Mouse (Mus musculus): ENCODE results near the gene Tmcc2. TPM values are rescaled to one million over a fixed set of nuclear protein-coding genes. Genes with fewer than 3 reads are reported as not detected.

The Tmcc2 gene
- polyA plus RNA-seq, 1 experiment, result 7.9 TPM

GRCm38 (mm10) chr1:132315889-132316624, 75.0 kb downstream of the Tmcc2 start, which contains the start of gene Nuak2:
Nuak2 (plus strand) TSS chr1:132316126.
- DNase-seq (ENCODE audit: low spot score), result peak; percentile 69

- no peak for DNase-seq (ENCODE audit: low spot score)
Observed at GRCm38 (mm10) chr1:132312703-132313102, 78.4 kb downstream of the Tmcc2 start.

GRCm38 (mm10) chr1:132312043-132312442, 79.0 kb downstream of the Tmcc2 start:
- DNase-seq (ENCODE audit: low spot score), result no peak

GRCm38 (mm10) chr1:132311174-132311859, 79.8 kb downstream of the Tmcc2 start:
- DNase-seq (ENCODE audit: low spot score), result no peak

- DNase-seq (ENCODE audit: low spot score), result no peak
Observed at GRCm38 (mm10) chr1:132310754-132311153, 80.3 kb downstream of the Tmcc2 start.

- no peak for DNase-seq (ENCODE audit: low spot score)
Observed at GRCm38 (mm10) chr1:132308674-132309073, 82.4 kb downstream of the Tmcc2 start.

GRCm38 (mm10) chr1:132307962-132308361, 83.1 kb downstream of the Tmcc2 start:
- DNase-seq (ENCODE audit: low spot score), result no peak

- no peak for DNase-seq (ENCODE audit: low spot score)
Observed at GRCm38 (mm10) chr1:132306808-132307207, 84.3 kb downstream of the Tmcc2 start.

Other genes with a start within 250 kb of the Tmcc2 start
- gene Lemd1, start 199.8 kb downstream of the Tmcc2 start, polyA plus RNA-seq (2012; rRNA removed), result 0.23 and 0.32 TPM in 2 replicates
- 0.15 and 0.21 TPM in 2 replicates for gene AC124108.1, start 199.8 kb downstream of the Tmcc2 start, polyA plus RNA-seq (2012; rRNA removed)
- not detected in 2 replicates for gene Gm10188, start 161.5 kb downstream of the Tmcc2 start, polyA plus RNA-seq (2012; rRNA removed)
- 1.2 and 1.5 TPM in 2 replicates for gene Klhdc8a, start 92.7 kb downstream of the Tmcc2 start, polyA plus RNA-seq (2012; rRNA removed)
- 3.4 TPM in 2 replicates for gene Nuak2, start 75.2 kb downstream of the Tmcc2 start, polyA plus RNA-seq (2012; rRNA removed)
- 20.2 and 20.8 TPM in 2 replicates for gene Dstyk, start 26.3 kb upstream of the Tmcc2 start, polyA plus RNA-seq (2012; rRNA removed)
- gene Rbbp5, start 86.1 kb upstream of the Tmcc2 start, polyA plus RNA-seq (2012; rRNA removed), result 29.5 and 31.6 TPM in 2 replicates
- 6.3 and 6.5 TPM in 2 replicates for gene Tmem81, start 114.9 kb upstream of the Tmcc2 start, polyA plus RNA-seq (2012; rRNA removed)
- 0.03 and 0.04 TPM in 2 replicates for gene Cntn2, start 152.0 kb upstream of the Tmcc2 start, polyA plus RNA-seq (2012; rRNA removed)